Mouse (Mus musculus) forebrain, embryonic 14.5 days (tissue): ENCODE measurements around the gene Mipep. TPM values are rescaled to one million over a fixed set of nuclear protein-coding genes. Genes with fewer than 3 reads are reported as not detected.
A peak's percentile ranks its signal among the peaks of the same experiment; 100 is the strongest.

Source experiments
- ATAC-seq: fragments of 200-750 bp; cut with Nextera tagmentation; 2 replicates; pipeline ENCODE4 v1.8.0; 2017; ENCODE audit warnings: mild to moderate bottlenecking, moderate library complexity
- DNase-seq: peaks from one replicate; pipeline ENCODE4 v3.0.0-alpha.2; 2015; ENCODE audit warnings: low spot score
- H3K27ac ChIP-seq: fragments of 300-500 bp; sonication (generic); 2 replicates; pipeline ENCODE4 v1.5.1; 2014; ENCODE audit warnings: low read depth, mild to moderate bottlenecking, control low read depth, low read length, moderate library complexity
- H3K27me3 ChIP-seq: fragments of 300-500 bp; sonication (generic); replicated peaks from 2 replicates; pipeline ENCODE4 v1.6.1; 2014; ENCODE audit warnings: low read length, control low read depth, mixed read lengths; ENCODE audit not compliant: control insufficient read depth, insufficient read depth
- H3K36me3 ChIP-seq: fragments of 300-500 bp; sonication (generic); 2 replicates; pipeline ENCODE4 v1.6.1; 2014; ENCODE audit warnings: low read length, control low read depth; ENCODE audit not compliant: control insufficient read depth, insufficient read depth
- H3K4me1 ChIP-seq: fragments of 300-500 bp; sonication (generic); 2 replicates; pipeline ENCODE4 v1.6.1; 2014; ENCODE audit warnings: antibody characterized with exemption, low read length, control low read depth; ENCODE audit not compliant: control insufficient read depth, insufficient read depth
- H3K4me2 ChIP-seq: fragments of 300-500 bp; sonication (generic); 2 replicates; pipeline ENCODE4 v1.6.1; 2014; ENCODE audit warnings: mild to moderate bottlenecking, control low read depth, low read length
- H3K4me3 ChIP-seq: fragments of 300-500 bp; sonication (generic); 2 replicates; pipeline ENCODE4 v1.5.1; 2014; ENCODE audit warnings: low read depth, low read length, control low read depth
- H3K9ac ChIP-seq: fragments of 300-500 bp; sonication (generic); 2 replicates; pipeline ENCODE4 v1.6.1; 2014; ENCODE audit warnings: mild to moderate bottlenecking, low read length, control low read depth, moderate library complexity
- H3K9me3 ChIP-seq: fragments of 300-500 bp; sonication (generic); replicated peaks from 2 replicates; pipeline ENCODE4 v1.6.1; 2016; ENCODE audit warnings: low read length, control low read depth, mixed read lengths; ENCODE audit not compliant: control insufficient read depth
- WGBS: fragments of 180-500 bp; shearing (Covaris S2); extraction: QIAGEN DNeasy Blood & Tissue Kit; methylation state at CpG from one replicate; pipeline ENCODE4 v1.1.7; 2014; 5-methylcytosine and 5-hydroxymethylcytosine counted together
- polyA plus RNA-seq: library from polyadenylated mRNA; unstranded; fragments of >200 nt; fragmentation: Nextera tagmentation; extraction: Ambion mirVana; gene quantifications from 2 replicates; pipeline ENCODE4 v1.2.1, GENCODE M21; 2014

The Mipep gene
- polyA plus RNA-seq, 1 experiment from 2014 or later, result 22.9 TPM

DNA sequence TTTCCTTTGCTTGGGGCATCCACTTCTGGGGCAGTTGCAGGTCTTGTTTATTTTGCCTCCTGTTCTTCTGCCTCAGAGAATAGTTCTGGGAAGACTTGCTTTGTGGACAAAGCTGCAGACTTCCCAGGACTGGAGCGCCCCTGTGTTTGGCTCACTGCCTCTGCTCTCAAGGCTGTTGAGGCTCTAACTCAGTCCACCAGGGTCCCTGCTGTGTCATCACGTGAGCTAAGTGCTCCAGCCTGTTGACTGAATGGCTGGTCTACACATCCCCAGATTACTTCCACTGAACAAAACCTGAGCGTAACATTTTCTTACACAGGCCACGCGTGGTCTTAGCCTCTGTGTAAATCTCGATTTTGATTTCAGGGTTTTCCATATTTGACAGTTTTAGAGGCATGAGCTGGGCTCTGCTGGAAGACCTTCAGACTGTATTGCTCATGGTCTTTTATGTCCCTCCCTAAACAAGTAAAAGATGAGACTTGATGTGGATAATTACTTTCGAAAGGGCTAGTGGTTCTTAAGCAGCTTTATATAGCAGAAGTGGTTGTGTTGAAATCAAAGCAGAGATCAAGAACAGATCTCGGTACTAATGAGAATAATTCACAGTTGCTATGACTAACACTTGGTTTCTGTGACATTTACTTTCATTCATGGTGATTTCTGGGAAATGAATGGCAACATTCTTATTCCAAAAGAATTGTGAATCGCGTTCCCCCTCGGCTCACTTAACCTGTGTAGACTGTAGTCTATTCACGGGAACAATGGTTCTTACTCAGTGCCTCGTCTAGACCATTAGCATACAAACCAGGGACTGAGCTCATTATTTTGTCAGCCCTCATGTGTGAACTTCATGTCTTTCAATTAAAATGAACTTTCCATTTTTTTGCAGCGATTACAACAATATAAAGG lies 31.2 kb upstream of the Mipep start:
- WGBS, result 15% methylated on average over 14 of the region's 14 CpGs
- Histone ChIP-seq H3K4me1 (peaks cover 2% of the 10 kb centered on the region; the same call in 1 of the 2 replicates), H3K4me2 (no peak overlapping the region), H3K27me3 (no peaks in the 10 kb centered on the region), H3K4me3 (no peak overlapping the region), H3K9ac (no peak overlapping the region), H3K27ac (peak overlapping the region; percentile 52), H3K9me3 (no peaks in the 10 kb centered on the region), H3K36me3 (peaks cover 64% of the 10 kb centered on the region)
- DNase-seq (peak; percentile 92), ATAC-seq (peak; percentile 91)

GRCm38 (mm10) chr14:60753801-60754126 lies 30.6 kb upstream of the Mipep start:
- H3K4me1 ChIP-seq, result peaks cover 2% of the 10 kb centered on the region; the same call in 1 of the 2 replicates
- no peak overlapping the region for H3K9ac ChIP-seq
- H3K4me2 ChIP-seq, result no peak overlapping the region
- peaks cover 69% of the 10 kb centered on the region for H3K36me3 ChIP-seq
- ATAC-seq, result no peak
- no peaks in the 10 kb centered on the region for H3K9me3 ChIP-seq
- no peaks in the 10 kb centered on the region for H3K27me3 ChIP-seq
- H3K4me3 ChIP-seq, result no peak overlapping the region
- 18% methylated on average over 10 of the region's 10 CpGs for WGBS
- H3K27ac ChIP-seq, result peak overlapping the region; percentile 52; the same call in 1 of the 2 replicates
- no peak for DNase-seq

DNA sequence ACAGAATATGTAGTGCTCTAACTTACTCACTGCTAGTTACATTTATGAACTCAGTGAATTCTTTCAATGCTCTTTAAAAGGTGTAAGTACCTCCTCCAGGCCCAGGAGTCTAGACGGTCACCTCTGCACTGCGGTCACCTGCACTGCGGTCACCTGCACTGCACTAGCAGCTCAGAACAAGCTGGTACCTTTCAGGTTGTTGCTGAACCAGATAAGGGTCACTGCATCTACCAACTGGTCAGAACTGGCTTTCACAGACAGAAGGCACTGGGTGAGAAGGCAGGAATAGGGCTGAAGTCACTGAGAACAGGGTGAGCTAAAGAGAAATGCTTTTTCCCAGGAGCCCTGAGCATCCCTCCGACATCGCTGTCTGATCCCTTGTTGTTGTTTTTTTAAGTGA lies 29.7 kb upstream of the Mipep start:
- ATAC-seq (no peak), DNase-seq (no peak)
- no peak overlapping the region for H3K9ac ChIP-seq
- H3K4me1 ChIP-seq, result peaks cover 2% of the 10 kb centered on the region; the same call in 1 of the 2 replicates
- no peaks in the 10 kb centered on the region for H3K9me3 ChIP-seq
- H3K4me2 ChIP-seq, result no peak overlapping the region
- WGBS, result 96% methylated on average over 5 of the region's 5 CpGs
- no peak overlapping the region for H3K27ac ChIP-seq
- H3K4me3 ChIP-seq, result no peak overlapping the region
- peaks cover 71% of the 10 kb centered on the region for H3K36me3 ChIP-seq
- no peaks in the 10 kb centered on the region for H3K27me3 ChIP-seq

DNA sequence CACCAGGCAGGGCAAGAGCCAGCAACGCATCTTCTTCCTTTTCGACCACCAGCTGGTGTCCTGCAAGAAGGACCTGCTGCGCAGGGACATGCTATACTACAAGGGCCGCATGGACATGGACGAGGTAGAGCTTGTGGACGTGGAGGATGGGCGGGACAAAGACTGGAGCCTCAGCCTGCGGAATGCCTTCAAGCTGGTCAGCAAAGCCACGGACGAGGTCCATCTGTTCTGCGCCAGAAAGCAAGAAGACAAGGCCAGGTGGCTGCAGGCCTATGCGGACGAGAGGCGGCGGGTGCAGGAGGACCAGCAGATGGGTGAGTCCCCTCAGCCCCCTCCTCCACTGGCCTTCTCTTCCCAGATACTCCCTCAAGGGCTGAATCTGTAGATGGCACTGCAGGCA lies 28.1 kb upstream of the Mipep start:
- peaks cover 68% of the 10 kb centered on the region for H3K36me3 ChIP-seq

DNA sequence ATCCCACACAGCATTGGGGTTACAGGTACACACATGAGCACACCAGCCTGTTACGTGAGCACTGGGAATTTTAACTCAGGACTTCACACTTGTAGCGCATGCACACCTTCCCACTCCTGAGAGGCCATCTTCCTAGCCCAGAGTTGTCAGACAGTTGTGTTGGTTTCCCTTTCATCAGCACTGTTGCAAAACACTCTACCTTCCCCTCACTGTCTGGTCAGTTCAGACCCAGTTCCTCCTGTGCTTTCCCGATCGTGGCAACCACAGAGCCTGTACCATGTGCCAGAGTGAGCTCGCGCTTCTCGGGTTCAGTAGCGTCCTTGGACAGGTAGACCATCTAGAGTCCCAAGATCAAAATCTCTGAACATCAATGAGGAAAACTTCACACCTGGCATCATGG lies 27.1 kb upstream of the Mipep start:
- Histone ChIP-seq H3K27ac (no peak overlapping the region), H3K4me2 (no peak overlapping the region), H3K4me3 (no peak overlapping the region), H3K9me3 (no peaks in the 10 kb centered on the region), H3K9ac (no peak overlapping the region), H3K27me3 (no peaks in the 10 kb centered on the region), H3K4me1 (no peaks in the 10 kb centered on the region), H3K36me3 (peaks cover 73% of the 10 kb centered on the region)
- 94% methylated on average over 8 of the region's 8 CpGs for WGBS
- no peak for ATAC-seq
- DNase-seq, result no peak

More for the DNA sequence above, 28.1 kb upstream of the Mipep start:
- 95% methylated on average over 15 of the region's 15 CpGs for WGBS
- H3K4me2 ChIP-seq, result no peak overlapping the region
- H3K4me1 ChIP-seq, result no peaks in the 10 kb centered on the region
- no peak overlapping the region for H3K27ac ChIP-seq
- H3K9ac ChIP-seq, result no peak overlapping the region
- H3K9me3 ChIP-seq, result no peaks in the 10 kb centered on the region
- no peak for DNase-seq
- no peaks in the 10 kb centered on the region for H3K27me3 ChIP-seq
- H3K4me3 ChIP-seq, result no peak overlapping the region
- ATAC-seq, result no peak

- Histone ChIP-seq H3K27ac (no peak overlapping the region), H3K27me3 (no peaks in the 10 kb centered on the region), H3K36me3 (peaks cover 73% of the 10 kb centered on the region), H3K4me3 (no peak overlapping the region), H3K4me1 (no peaks in the 10 kb centered on the region), H3K9ac (no peak overlapping the region), H3K9me3 (no peaks in the 10 kb centered on the region), H3K4me2 (no peak overlapping the region)
- WGBS, result 95% methylated on average over 7 of the region's 7 CpGs
- no peak for DNase-seq
- no peak for ATAC-seq
Measured at GRCm38 (mm10) chr14:60757722-60758121, 26.7 kb upstream of the Mipep start.

GRCm38 (mm10) chr14:60759097-60759496 lies 25.3 kb upstream of the Mipep start:
- H3K4me3 ChIP-seq, result no peak overlapping the region
- H3K9me3 ChIP-seq, result no peaks in the 10 kb centered on the region
- 92% methylated on average over 8 of the region's 8 CpGs for WGBS
- H3K4me2 ChIP-seq, result no peak overlapping the region
- H3K4me1 ChIP-seq, result no peaks in the 10 kb centered on the region
- peaks cover 78% of the 10 kb centered on the region for H3K36me3 ChIP-seq
- H3K27ac ChIP-seq, result no peak overlapping the region
- no peaks in the 10 kb centered on the region for H3K27me3 ChIP-seq
- no peak overlapping the region for H3K9ac ChIP-seq
- ATAC-seq (no peak), DNase-seq (no peak)

GRCm38 (mm10) chr14:60761801-60762200 lies 22.6 kb upstream of the Mipep start:
- 66% methylated on average over 10 of the region's 10 CpGs for WGBS

GRCm38 (mm10) chr14:60762754-60763153 lies 21.6 kb upstream of the Mipep start:
- 86% methylated on average over 7 of the region's 7 CpGs for WGBS
- Histone ChIP-seq H3K4me1 (no peaks in the 10 kb centered on the region), H3K9ac (no peak overlapping the region), H3K36me3 (peaks cover 48% of the 10 kb centered on the region), H3K4me2 (no peak overlapping the region), H3K4me3 (no peak overlapping the region), H3K27me3 (no peaks in the 10 kb centered on the region), H3K9me3 (no peaks in the 10 kb centered on the region), H3K27ac (no peak overlapping the region)
- ATAC-seq, result no peak
- no peak for DNase-seq

More at GRCm38 (mm10) chr14:60761801-60762200, 22.6 kb upstream of the Mipep start:
- no peaks in the 10 kb centered on the region for H3K27me3 ChIP-seq
- peaks cover 52% of the 10 kb centered on the region for H3K36me3 ChIP-seq
- H3K9ac ChIP-seq, result no peak overlapping the region
- H3K9me3 ChIP-seq, result no peaks in the 10 kb centered on the region
- H3K4me3 ChIP-seq, result no peak overlapping the region
- no peak overlapping the region for H3K4me2 ChIP-seq
- DNase-seq, result no peak
- H3K27ac ChIP-seq, result no peak overlapping the region
- H3K4me1 ChIP-seq, result no peaks in the 10 kb centered on the region
- no peak for ATAC-seq
